Mouse (Mus musculus) heart, adult 2 months (tissue): ENCODE measurements around the gene Mrps34.

Source experiments
- CTCF ChIP-seq: fragments of 200-600 bp; IDR thresholded peaks from 2 replicates; pipeline ENCODE4 v1.8.1; 2022; ENCODE audit warnings: antibody characterized with exemption, mild to moderate bottlenecking, moderate library complexity
- EP300 ChIP-seq: fragments of 200-500 bp; IDR thresholded peaks from 2 replicates; pipeline ENCODE4 v1.6.1; 2011; ENCODE audit warnings: low read depth, low read length, control low read depth; ENCODE audit not compliant: insufficient read depth
- POLR2A ChIP-seq: fragments of 200-500 bp; IDR thresholded peaks from 2 replicates; pipeline ENCODE4 v1.6.1; 2011; ENCODE audit warnings: mild to moderate bottlenecking, low read depth, low read length, control low read depth; ENCODE audit not compliant: insufficient read depth

DNA sequence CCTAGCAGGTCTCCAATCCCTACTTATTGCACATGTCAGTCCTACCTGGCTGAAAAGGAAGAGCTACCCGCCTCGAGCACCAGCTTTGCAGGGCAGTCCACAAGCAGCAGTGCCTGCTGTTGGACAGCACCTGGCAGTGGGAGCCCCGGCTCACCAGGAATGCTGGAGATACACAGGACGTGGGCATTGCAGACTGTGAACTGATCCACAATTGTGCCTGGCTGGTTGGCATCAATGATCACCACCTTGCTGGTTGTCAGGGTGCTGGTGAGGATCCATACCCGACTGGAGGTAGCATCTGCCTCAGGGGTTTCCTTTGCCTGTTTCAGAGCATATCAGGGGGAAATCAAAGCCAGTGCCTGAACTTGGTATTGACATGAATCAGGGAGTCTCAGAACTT, 7.2 kb downstream of the Mrps34 start:
- TF ChIP-seq CTCF, result no peak
- no peak for TF ChIP-seq POLR2A
- no peak for TF ChIP-seq EP300
